Mouse (Mus musculus) heart, adult 11 months (tissue): ENCODE results near the gene Gm6614.
"Not testable (repeated sequence)": the region's sequence is repeated elsewhere in the genome, so short reads cannot be mapped to it uniquely, and the experiment has no call there.

Experiments
- DNase-seq: peaks from one replicate; pipeline ENCODE4 v3.0.0; 2022

Gene Gm6614

DNA sequence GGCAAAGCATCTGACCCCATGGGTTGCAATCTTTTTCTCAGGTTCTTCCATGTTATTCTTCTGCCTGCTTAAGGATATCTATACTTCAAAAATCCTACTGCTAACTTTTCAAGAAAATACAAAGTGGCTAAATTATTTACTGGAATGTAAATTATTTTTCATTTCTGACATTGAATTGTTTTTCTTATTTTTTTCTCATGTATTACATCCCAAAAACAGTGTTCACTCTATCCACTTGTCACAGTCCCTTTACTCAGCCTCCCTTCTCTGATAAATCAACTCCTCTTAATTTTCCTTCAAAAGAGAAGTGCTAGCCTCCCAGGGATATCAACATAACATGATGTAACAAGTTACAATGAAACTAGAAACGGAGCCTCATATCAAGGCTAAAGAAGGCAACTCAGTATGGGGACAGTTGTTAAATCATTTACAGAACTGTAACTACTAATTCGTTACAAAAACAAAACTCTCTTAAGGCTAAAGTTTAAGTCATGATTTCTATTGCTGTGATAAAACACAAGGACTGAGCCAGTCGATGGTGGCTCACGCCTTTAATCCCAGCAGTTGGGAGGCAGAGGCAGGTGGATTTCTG lies at the start of gene Gm6614:
Gm6614 (minus strand) TSS at position 51 of the 592 bp plus-strand sequence.
- DNase-seq = no peak

DNA sequence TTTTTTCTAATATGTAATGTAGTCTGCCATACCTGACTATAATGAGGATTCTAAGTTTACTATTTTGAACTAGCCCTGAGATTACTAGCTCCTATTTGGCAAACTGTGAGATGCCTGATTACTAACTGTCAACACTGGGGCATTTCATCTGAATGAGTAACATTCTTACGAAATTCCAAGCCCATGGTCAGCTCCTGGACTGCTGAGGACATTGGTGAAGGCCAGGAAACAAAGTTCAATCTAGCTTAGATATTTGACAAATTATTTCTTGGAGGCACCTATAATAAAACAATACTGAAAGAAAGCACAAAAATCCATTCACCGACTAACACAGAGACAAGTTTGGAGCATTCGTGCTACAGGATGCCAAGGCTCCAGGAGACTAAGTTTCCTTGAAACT lies 47.1 kb upstream of the Gm6614 start:
- DNase-seq = not testable (repeated sequence)

DNA sequence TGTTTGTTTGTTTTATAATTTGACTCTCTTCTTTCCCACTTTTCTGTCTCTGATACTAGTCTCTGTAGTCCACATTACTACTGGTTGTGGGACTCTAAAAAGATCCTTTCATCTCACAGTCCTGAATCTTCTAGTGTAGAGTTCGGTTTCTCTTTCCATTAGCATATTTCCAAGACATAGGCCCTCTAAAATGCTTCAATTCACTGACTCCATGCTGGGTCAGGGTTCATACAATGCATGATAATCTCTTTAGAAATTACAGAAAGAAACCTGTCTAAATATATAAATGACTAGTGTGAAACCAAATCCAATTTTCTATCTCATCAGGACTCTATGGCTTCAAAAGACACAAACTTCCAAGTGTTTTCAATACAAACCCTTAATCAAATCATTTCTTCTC lies 36.5 kb upstream of the Gm6614 start:
- no peak for DNase-seq

DNA sequence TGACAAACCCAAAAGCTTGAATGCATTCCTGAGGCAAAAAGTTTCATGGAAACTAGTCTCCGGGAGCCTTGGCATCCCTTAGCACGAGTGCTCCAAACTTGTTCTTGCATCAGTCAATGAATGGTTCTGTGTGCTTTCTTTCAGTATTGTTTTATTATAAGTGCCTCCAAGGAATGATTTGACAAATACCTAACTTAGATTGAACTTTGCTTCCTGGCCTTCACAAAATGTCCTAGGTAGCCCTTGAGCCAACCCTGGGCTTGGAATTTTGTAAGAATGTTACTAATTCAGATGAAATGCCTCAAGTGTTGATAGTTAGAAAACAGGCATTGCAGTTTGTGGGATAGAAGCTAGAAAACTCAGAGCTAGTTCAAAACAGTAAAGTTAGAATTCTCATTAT lies 34.5 kb upstream of the Gm6614 start:
- no peak for DNase-seq

DNA sequence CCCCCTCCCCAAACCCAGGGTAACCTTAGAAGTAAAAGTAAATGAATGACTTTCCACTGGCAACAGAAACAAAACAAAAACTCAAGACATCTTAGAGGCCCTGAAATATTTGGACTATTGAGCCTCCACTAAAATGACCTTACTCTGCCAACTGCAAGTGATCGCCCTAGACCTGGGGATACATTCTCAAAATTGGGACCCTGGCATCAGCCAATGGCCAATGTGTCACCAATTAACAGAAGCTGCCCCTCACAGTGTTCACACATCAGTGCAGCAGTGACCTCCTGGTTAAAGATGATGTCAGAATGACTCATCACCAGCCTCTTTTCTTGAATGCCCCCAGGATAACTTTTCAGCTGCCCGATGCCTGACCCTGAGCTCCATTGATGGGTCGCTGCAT lies 30.7 kb upstream of the Gm6614 start:
- no peak for DNase-seq

DNA sequence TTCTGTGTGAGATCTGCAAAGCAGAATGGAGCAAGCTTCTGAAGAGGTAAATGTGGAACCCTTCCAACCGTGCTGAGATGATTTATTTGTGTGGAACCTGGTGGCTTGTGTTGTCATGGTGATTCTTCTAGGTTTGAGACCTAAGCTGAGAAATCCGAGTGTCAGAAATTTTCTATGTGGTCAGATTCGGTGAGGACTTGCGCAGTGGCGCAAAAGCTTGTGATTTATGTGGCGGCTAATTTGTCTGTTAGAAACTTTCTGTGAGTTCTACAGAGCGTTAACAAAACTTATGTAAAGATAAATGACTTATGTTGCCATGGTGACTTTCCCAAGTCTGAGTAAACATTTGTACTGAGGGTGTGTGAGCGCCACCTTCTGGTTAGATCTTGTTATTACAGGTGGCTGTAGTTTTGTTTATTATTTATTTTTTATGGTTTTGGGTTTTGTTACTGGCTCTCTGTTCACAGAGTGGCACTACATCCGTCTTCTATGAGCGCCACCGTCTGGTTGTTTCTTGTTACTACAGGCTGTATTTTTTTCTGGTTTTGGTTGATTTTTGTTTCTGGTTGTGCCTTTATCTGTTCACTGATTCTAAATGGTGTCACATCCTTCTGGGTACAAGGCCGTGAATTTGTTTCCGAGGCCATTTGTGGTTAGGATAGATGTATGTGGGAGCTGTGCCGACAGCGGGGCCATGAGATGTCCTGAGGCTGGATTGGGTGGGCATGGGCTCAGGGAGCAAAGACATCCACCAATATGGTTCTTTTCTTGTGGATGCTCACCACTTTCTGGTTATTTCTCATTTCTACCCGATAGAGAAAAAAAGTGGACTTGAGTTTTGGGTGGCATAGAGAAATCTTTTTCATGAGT lies 29.3 kb upstream of the Gm6614 start:
- DNase-seq = no peak

DNA sequence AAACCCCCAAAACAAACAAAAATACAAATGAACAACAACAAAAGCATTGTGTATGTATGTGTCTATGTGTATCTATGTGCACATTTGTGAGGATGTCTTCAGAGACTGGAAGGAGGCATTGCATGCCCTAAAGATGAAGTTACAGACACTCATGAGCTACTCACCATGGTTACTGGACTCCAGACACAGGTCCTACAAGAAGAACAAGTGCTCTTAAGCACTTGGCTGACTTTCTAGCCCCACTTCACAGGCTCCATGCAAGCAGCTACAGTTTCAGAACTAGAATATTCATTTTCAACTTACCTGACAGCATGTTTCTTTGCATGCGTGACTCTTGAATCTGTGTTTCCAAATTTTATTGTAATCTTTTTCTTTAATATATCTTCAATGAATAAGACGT lies 24.6 kb upstream of the Gm6614 start:
- DNase-seq = no peak

DNA sequence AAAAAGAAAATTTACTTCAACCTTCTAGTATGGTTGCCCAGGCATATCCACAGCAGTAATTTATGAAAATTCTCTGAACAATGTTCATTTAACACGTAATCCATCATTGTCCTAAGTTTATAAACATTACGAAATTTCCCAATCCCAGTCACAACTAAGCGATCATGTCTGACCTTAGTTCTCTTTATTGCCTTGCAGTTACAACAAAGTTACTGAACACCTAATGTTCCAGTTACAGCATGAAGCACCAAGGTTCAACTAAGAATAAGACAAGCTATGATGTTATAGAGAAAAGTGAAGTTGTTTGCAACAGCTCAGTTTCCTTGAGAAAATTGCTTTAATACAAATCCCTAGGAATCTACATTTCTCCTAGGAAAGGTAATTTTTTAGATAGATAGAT lies 10.5 kb upstream of the Gm6614 start:
- no peak for DNase-seq

DNA sequence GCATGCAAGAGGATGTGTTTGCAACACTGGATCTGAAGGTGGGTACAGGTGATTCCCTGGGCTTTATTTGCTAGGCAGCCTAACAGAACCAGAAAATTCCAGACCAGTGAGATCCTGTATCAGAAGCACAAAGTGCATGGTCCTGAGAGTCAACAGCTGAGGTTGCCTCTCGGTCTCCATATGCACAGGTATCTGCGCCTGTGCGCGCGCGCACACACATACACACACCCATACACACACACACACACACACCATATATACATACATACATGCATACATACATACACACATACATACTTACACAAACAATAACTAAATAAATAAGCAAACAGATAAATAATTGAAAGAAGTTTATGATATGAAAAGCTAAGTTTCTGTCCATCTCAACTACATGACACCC lies 24.4 kb downstream of the Gm6614 start:
- no peak for DNase-seq

DNA sequence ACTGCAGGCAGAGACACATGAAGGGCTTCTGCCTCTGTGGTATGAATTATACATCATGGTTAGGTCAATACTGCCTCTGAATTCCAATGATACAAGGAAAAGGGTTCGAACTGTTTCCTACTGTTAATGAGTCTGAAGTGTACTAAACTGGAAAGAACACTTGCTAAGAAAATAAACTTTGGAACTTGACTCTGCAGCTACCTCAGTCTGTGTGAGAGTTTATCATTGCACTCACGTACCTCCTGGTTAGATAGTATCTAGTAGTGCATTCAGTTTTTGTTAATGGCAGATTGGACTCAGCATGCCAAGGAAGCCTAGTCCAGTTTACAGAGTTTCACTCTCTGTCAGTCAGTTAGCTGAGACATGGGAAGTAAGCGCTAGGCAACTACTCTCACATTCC lies 26.6 kb downstream of the Gm6614 start:
- DNase-seq = no peak

DNA sequence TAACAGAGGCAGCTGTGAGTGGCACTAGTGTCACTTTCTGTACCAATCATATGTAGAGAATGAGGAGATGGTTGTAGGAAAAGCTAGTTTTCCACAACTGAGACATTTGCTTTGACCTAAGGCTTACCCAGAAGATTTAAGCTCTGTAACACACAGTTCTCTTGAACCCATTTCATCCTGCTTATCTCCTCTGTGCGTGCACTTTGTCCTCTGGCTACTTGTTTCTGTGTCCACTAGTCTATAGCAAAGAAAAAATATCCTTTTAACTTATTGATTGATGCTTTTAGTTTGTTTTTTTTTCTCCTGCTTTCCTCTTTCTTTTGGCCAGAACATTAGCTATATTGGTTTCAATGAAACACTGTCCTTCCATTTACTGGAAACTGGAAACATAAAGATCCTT lies 48.8 kb downstream of the Gm6614 start:
- no peak for DNase-seq

DNA sequence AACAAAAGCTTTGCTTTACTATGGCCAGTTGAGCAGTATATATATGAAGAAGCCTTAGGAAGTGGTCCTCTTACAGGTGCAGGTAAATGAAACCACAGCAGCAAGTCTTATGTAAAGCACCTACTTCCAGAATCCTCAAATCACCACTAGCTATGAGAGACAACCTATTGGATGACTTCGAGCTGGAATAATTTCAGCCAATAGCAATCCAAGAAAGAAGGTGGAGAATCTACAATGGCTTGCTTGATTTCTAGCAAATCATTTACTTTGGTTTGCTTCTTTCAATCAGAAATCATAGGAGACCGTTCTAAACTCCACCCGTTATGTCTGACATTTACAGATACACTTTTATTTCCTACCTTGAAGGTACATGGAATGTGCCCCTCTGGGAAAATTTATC lies 49.4 kb downstream of the Gm6614 start:
- no peak for DNase-seq

DNA sequence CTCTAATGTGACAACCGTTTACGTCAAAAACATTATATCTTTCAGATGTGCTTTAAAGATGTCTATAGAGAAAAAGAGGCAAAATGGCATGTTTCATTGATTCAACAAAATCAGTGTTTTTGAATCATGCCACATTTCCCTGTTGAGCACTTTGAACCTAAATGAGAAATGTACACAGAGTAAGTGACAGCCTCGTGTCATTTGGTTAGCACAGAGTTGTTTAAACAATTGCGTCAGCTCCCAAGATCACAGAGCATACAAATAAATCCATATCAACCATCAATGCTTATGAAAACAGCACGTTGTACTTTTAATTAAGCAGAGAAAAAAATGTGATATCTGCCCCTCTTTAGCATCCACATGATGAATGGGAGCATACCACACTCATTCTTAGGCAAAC lies 50.7 kb downstream of the Gm6614 start:
- no peak for DNase-seq

DNA sequence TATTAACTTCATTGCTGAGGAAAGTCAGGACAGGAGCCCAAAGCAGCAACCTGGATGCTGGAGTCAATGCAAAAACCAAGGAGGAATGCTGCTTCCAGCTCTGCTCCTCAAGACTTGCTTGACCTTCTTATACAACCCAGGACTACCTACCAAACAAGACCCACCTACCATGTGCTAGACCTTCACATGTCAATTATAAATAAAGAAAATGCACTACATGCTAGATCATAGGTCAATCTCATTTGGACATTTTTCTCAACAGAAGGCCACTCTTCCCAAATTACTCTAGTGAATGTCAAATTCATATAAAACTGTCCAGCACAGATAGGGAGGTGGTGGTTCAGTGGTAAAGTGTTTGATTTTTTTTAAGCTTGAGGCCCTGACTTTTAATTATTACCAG lies 64.4 kb downstream of the Gm6614 start, which contains the start of gene Slco1a1:
Slco1a1 (minus strand) TSS at position 101 of the 400 bp plus-strand sequence.
- DNase-seq = no peak

DNA sequence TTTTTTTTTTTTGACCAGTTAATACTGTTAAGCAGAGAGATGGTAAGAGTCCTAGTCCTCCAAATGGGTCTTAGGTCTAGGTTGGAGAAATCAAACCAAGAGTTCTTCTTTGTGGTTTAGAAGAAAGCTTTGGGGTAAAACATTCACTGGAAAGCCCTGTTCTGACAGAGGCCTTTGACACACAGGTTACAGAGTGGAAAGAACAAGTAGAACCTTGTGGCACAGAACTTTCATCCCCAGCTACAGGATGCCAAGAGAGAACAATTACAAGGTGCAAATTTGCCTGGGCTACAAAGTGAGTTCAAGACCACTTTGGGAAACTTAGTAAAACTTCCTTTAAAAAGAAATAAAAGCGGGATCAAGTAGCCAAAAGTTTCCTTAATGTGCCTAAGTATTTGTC lies 70.8 kb downstream of the Gm6614 start:
- DNase-seq = no peak
